Mouse (Mus musculus) adrenal gland (tissue): Measurements from ENCODE around the gene Rapgef3.

Source experiments
- intact Hi-C: fragments of 180-260 bp; cut with DNase I; formaldehyde crosslinking; loops from one replicate; pipeline ENCODE4 v1.15.1; 2025

Gene Rapgef3

GRCm38 (mm10) chr15:97794268-97794667, 26.5 kb upstream of the Rapgef3 start:
- intact Hi-C loops: no loop called here

- intact Hi-C loops: no loop called here
Measured at GRCm38 (mm10) chr15:97793386-97794153, 25.8 kb upstream of the Rapgef3 start.

GRCm38 (mm10) chr15:97791126-97791700, 23.4 kb upstream of the Rapgef3 start:
- intact Hi-C loops: no loop called here

- intact Hi-C loops: loop anchor here (5.0 to 10.0 kb wide), 2 partner anchors 32 to 165 kb away; no protein-coding TSS in a partner anchor
Measured at GRCm38 (mm10) chr15:97789761-97790505, 22.2 kb upstream of the Rapgef3 start.

GRCm38 (mm10) chr15:97788821-97789220, 21.0 kb upstream of the Rapgef3 start:
- intact Hi-C loops: loop anchor here (5.0 to 10.0 kb wide), 2 partner anchors 33 to 166 kb away; no protein-coding TSS in a partner anchor

GRCm38 (mm10) chr15:97787799-97788667, 20.3 kb upstream of the Rapgef3 start:
- intact Hi-C loops: loop anchor here (5.0 to 10.0 kb wide), 2 partner anchors 34 to 167 kb away; no protein-coding TSS in a partner anchor

- intact Hi-C loops: loop anchor here (5.0 to 10.0 kb wide), 2 partner anchors 35 to 168 kb away; no protein-coding TSS in a partner anchor
Measured at GRCm38 (mm10) chr15:97787148-97787798, 19.5 kb upstream of the Rapgef3 start.

GRCm38 (mm10) chr15:97786412-97787112, 18.8 kb upstream of the Rapgef3 start:
- intact Hi-C loops: loop anchor here (5.0 to 10.0 kb wide), 2 partner anchors 36 to 168 kb away; no protein-coding TSS in a partner anchor

GRCm38 (mm10) chr15:97785731-97786411, 18.1 kb upstream of the Rapgef3 start:
- intact Hi-C loops: loop anchor here (5.0 to 10.0 kb wide), 2 partner anchors 36 to 169 kb away; no protein-coding TSS in a partner anchor

- intact Hi-C loops: loop anchor here (5.0 to 10.0 kb wide), 3 partner anchors 38 to 170 kb away; no protein-coding TSS in a partner anchor
Measured at GRCm38 (mm10) chr15:97784561-97785161, 16.9 kb upstream of the Rapgef3 start.

- intact Hi-C loops: loop anchor here (5.0 to 10.0 kb wide), 2 partner anchors 112 to 171 kb away; no protein-coding TSS in a partner anchor
Measured at GRCm38 (mm10) chr15:97784092-97784559, 16.4 kb upstream of the Rapgef3 start.

GRCm38 (mm10) chr15:97782749-97783105, 15.0 kb upstream of the Rapgef3 start:
- intact Hi-C loops: loop anchor here (1.0 to 10.0 kb wide), 3 partner anchors 68 to 172 kb away; no protein-coding TSS in a partner anchor

GRCm38 (mm10) chr15:97781961-97782748, 14.4 kb upstream of the Rapgef3 start:
- intact Hi-C loops: loop anchor here (5.0 to 10.0 kb wide), 2 partner anchors 110 to 173 kb away; no protein-coding TSS in a partner anchor

- intact Hi-C loops: loop anchor here (5.0 to 10.0 kb wide), 2 partner anchors 108 to 174 kb away; no protein-coding TSS in a partner anchor
Measured at GRCm38 (mm10) chr15:97780611-97781031, 12.8 kb upstream of the Rapgef3 start.

- intact Hi-C loops: no loop called here
Measured at GRCm38 (mm10) chr15:97779576-97779975, 11.8 kb upstream of the Rapgef3 start.

GRCm38 (mm10) chr15:97778311-97779098, 10.7 kb upstream of the Rapgef3 start, which contains the start of gene Slc48a1:
Gene Slc48a1, plus strand, starts transcription at chr15:97778520.
- intact Hi-C loops: no loop called here
